Mouse (Mus musculus) neutrophil, adult 83 days (primary cell): ENCODE data around the gene Rnf135. TPM values are rescaled to one million over a fixed set of nuclear protein-coding genes. Genes with fewer than 3 reads are reported as not detected.

Experiments used
- total RNA-seq, 2 experiments: library from RNA; stranded (reverse); gene quantifications; one replicate each; pipeline ENCODE4 v1.2.4; 2023

Gene Rnf135
- 1 to 10 TPM; 6.3 to 6.9 TPM for total RNA-seq

GRCm38 (mm10) chr11:80183705-80184255 lies at the start of gene Rnf135:
Gene Rnf135 (plus strand): TSS chr11:80183851.

GRCm38 (mm10) chr11:80141825-80142521 lies 41.7 kb upstream of the Rnf135 start, which contains the start of gene Tefm:
Gene Tefm (minus strand): TSS chr11:80142175.

GRCm38 (mm10) chr11:80153857-80154495 lies 29.7 kb upstream of the Rnf135 start, which contains the start of gene Adap2:
Gene Adap2 (plus strand): TSS chr11:80154105.

GRCm38 (mm10) chr11:80208860-80209800 lies 25.5 kb downstream of the Rnf135 start, which contains the start of gene Rhot1:
Gene Rhot1 (plus strand): TSS chr11:80209019.

Other genes with a start within 250 kb of the Rnf135 start
- gene Utp6, start 221.5 kb upstream of the Rnf135 start, total RNA-seq: 10 to 100 TPM; 22.8 to 24.9 TPM
- 10 to 100 TPM; 62.0 to 70.5 TPM for gene Suz12, start 190.7 kb upstream of the Rnf135 start, total RNA-seq
- 100 to 1,000 TPM; 105 to 108 TPM for gene Crlf3, start 102.9 kb upstream of the Rnf135 start, total RNA-seq
- 10 to 100 TPM; 16.2 to 16.6 TPM for gene Atad5, start 94.5 kb upstream of the Rnf135 start, total RNA-seq
- gene Tefm, start 41.7 kb upstream of the Rnf135 start, total RNA-seq: 1 to 10 TPM; 3.3 to 3.9 TPM
- gene Adap2, start 29.7 kb upstream of the Rnf135 start, total RNA-seq: 1 to 10 TPM; 4.4 to 4.6 TPM
- gene Rhot1, start 25.2 kb downstream of the Rnf135 start, total RNA-seq: 10 to 100 TPM; 17.3 to 23.0 TPM
- gene Rhbdl3, start 117.1 kb downstream of the Rnf135 start, total RNA-seq: under 1 TPM in 1 of 2 experiments, not detected in 1; 0.18 TPM
- 1 to 10 TPM; 7.0 to 9.2 TPM for gene 5730455P16Rik, start 194.2 kb downstream of the Rnf135 start, total RNA-seq
- 100 to 1,000 TPM; 124 to 129 TPM for gene Zfp207, start 199.4 kb downstream of the Rnf135 start, total RNA-seq
- gene Psmd11, start 244.8 kb downstream of the Rnf135 start, total RNA-seq: 10 to 100 TPM; 65.7 to 67.6 TPM